Mouse (Mus musculus) adipocyte (in vitro differentiated cells): ENCODE measurements at regions not wholly inside any gene's neighbourhood (a gene's known extent, or its start where the extent isn't known, plus 50 kb on each side); places are given as distances from the start of the nearest gene placed in this dataset.

Source experiments
- DNase-seq: peaks from one replicate; pipeline ENCODE4 v3.0.0-alpha.2; 2016; ENCODE audit warnings: low spot score

GRCm38 (mm10) chr9:120677216-120677615, 106.0 kb downstream of the Rpl14 start:
- DNase-seq = no peak

- DNase-seq = no peak
Measured at GRCm38 (mm10) chr9:120679822-120680426, 108.7 kb downstream of the Rpl14 start.

- DNase-seq = no peak
Measured at GRCm38 (mm10) chr9:120681404-120681803, 110.2 kb downstream of the Rpl14 start.

GRCm38 (mm10) chr9:120685961-120686360, 114.7 kb downstream of the Rpl14 start:
- no peak for DNase-seq

GRCm38 (mm10) chr9:120689025-120689424, 117.8 kb downstream of the Rpl14 start:
- no peak for DNase-seq

- no peak for DNase-seq
Measured at GRCm38 (mm10) chr9:120690510-120690909, 119.3 kb downstream of the Rpl14 start.

- no peak for DNase-seq
Measured at GRCm38 (mm10) chr9:120690961-120691941, 120.0 kb downstream of the Rpl14 start.

GRCm38 (mm10) chr9:120691971-120692401, 120.7 kb downstream of the Rpl14 start:
- no peak for DNase-seq

GRCm38 (mm10) chr9:120694457-120694856, 123.2 kb downstream of the Rpl14 start:
- DNase-seq = no peak

GRCm38 (mm10) chr9:120695966-120696365, 124.7 kb downstream of the Rpl14 start:
- DNase-seq = no peak

- DNase-seq = no peak
Measured at GRCm38 (mm10) chr9:120697749-120698148, 126.5 kb downstream of the Rpl14 start.

- no peak for DNase-seq
Measured at GRCm38 (mm10) chr9:120699781-120700180, 128.5 kb downstream of the Rpl14 start.

GRCm38 (mm10) chr9:120702836-120703235, 131.6 kb downstream of the Rpl14 start:
- no peak for DNase-seq

GRCm38 (mm10) chr9:120703291-120703930, 132.2 kb downstream of the Rpl14 start:
- DNase-seq = no peak

- DNase-seq = no peak
Measured at GRCm38 (mm10) chr9:120706562-120707198, 135.4 kb downstream of the Rpl14 start.

- no peak for DNase-seq
Measured at GRCm38 (mm10) chr9:120708507-120708906, 137.3 kb downstream of the Rpl14 start.

- no peak for DNase-seq
Measured at GRCm38 (mm10) chr9:120709146-120709655, 138.0 kb downstream of the Rpl14 start.

- no peak for DNase-seq
Measured at GRCm38 (mm10) chr9:120712987-120713386, 141.7 kb downstream of the Rpl14 start.

GRCm38 (mm10) chr9:120715665-120716121, 144.4 kb downstream of the Rpl14 start:
- DNase-seq = no peak

- no peak for DNase-seq
Measured at GRCm38 (mm10) chr9:120718812-120719211, 147.6 kb downstream of the Rpl14 start.

GRCm38 (mm10) chr9:120721451-120722123, 150.3 kb downstream of the Rpl14 start:
- DNase-seq = no peak
